Mouse (Mus musculus) hindlimb bud, embryonic 11.5 days (tissue): ENCODE measurements around the gene Fbxw10.

ENCODE experiments used
- DNase-seq: peaks from one replicate; pipeline ENCODE4 v3.0.0-alpha.2; 2012; ENCODE audit warnings: low read depth, low spot score; ENCODE audit errors: extremely low spot score

The Fbxw10 gene

DNA sequence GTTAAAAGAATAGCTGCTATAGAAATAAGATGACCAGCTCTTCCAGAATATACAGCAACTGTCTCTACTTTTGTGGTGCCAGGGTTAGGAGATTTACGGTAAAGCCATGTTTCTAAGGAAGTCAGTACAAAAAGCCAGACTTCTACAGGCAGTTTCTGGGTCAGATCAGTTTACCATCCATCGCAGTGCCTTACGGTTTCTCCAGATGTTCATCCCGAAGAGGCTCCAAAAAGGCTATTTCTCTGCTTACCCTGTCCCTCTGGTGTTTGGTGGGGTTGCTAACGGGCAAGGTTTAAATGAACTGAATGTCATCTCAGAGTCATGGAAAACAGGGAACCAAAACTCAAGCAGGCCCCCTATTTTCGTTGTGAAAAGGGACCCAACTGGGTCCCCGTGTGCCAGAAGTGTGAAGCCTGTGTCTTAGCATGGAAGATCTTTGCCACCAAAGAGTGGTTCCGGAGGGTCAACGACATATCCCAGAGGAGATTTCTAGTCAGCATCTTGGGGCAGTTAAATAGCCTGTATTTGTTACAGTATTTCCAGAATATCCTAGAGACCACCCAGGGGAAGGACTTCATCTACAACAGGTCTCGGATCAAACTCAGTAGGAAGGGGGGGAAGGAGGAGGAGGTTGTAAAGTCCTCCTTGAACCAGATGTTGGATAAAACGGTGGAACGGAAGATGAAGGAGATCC is at the start of gene Fbxw10:
Gene Fbxw10 (plus strand): TSS at position 109 of the 694 bp plus-strand sequence.
- no peak for DNase-seq

- no peak for DNase-seq
Observed at GRCm38 (mm10) chr11:62804119-62804518, 42.8 kb upstream of the Fbxw10 start.

GRCm38 (mm10) chr11:62807965-62808364 is 38.9 kb upstream of the Fbxw10 start:
- no peak for DNase-seq

DNA sequence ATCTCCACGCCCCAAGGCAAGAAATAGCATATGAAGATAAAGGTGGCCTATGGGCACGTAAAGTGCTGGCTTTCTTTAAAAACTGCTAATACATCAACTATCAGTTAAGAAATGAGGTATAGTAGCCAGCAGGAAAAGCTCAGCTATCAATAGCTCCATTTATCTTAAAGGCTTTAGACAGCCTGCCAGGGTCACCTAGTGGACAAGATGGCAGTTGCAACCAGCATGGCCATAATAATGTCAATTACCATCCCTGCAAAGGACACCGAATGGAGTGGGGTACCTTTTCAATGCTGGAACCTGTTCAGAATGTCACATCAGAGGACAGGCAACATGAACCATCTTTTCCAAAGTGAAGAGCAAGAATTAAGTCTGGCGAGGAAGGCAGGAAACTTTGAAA is 37.7 kb upstream of the Fbxw10 start:
- DNase-seq: no peak

GRCm38 (mm10) chr11:62812268-62812667 is 34.6 kb upstream of the Fbxw10 start:
- DNase-seq: no peak

- DNase-seq: no peak
Observed at GRCm38 (mm10) chr11:62813497-62813896, 33.4 kb upstream of the Fbxw10 start.

- DNase-seq: no peak
Observed at GRCm38 (mm10) chr11:62813970-62814624, 32.8 kb upstream of the Fbxw10 start.

- DNase-seq: no peak
Observed at GRCm38 (mm10) chr11:62814625-62815024, 32.2 kb upstream of the Fbxw10 start.

DNA sequence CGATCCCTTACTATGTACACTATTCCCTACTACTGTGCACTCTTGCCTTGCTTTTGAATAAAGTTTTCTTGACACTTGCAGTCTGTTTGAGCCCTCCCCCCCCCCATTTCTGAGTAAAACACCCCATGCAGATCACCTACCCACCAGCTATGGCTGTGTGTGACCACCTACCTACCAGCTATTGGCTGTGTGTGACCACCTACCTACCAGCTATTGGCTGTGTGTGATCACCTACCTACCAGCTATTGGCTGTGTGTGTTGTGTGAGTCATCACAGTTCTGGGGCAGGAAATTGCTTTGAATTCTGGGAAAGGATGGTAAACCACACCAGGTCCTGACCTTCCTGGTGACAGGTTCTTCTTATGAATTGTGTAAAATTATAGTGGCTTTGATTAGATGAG is 31.4 kb upstream of the Fbxw10 start:
- no peak for DNase-seq

GRCm38 (mm10) chr11:62816591-62816990 is 30.3 kb upstream of the Fbxw10 start:
- no peak for DNase-seq

DNA sequence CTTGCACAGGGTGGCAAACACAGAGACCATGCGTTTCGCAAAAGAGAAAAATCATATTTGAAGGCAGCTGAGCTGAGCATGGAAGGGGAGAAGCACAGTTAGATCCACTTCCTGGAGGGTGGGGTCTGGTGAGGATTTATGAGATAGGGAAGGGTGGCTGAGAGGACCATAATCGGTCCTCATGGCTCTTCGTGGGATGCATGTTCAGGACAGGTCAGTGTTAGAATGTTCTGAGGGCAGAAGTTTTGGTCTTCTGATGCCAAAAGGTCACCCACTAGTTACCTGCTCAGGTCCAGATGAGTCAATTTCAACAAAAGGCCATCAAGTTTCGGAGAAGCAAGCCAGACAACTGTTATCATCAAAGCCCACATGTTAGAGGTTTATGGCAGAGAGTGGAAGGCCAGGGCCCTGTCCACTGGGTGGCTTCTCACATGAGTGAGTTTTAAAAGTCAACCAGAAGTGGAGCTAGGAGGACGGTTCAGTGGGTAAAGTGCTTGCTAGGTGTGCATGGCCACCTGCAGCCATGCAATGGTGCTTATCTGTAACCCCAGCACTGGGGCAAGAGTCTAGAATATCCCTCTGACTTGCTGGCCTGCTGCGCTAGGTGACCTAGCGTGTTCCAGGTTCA is 27.7 kb upstream of the Fbxw10 start:
- no peak for DNase-seq

GRCm38 (mm10) chr11:62820059-62820541 is 26.8 kb upstream of the Fbxw10 start, which contains the start of gene Trim16:
Gene Trim16, plus strand, starts transcription at chr11:62820231.
- no peak for DNase-seq

GRCm38 (mm10) chr11:62820661-62821437 is 26.0 kb upstream of the Fbxw10 start:
- DNase-seq: no peak

DNA sequence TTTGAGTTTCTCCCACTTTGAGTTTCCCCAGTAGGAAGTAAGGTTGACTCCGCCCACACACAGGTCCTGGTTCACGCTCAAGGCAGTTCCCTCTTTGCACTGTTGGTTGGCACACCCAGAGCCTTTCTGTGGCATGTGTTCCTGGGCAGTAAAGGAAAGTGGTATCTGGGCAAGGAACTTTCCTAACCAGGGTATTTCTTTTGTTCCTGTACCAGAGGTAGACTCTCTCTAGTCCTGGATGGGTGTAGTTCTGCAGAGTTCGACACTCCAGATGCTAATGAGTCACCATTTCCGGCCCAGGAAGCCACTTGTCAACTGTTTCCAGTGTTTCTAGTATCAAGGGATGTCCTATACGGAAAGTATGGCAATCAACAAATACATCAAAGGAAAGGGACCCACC is 25.0 kb upstream of the Fbxw10 start:
- DNase-seq: no peak

DNA sequence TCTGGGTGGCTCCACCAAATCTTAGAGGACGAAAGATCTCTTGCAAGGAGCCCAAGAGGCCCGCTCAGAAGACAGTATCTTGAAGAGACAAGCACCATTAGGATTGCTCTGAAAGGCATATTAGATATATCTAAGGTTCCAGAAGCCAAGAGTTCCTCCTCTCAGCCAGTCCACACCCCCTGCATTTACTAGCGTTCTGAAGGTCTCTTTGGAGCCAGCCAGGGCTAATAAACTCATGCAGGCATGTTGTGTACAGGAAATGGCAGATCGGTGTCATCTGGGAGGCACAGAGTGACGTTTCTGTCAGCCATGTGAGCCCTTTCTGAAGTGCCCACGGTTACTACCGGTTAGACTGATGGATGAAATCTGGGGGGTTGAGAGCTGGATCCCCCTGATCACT is 22.7 kb upstream of the Fbxw10 start:
- DNase-seq: no peak

- DNase-seq: no peak
Observed at GRCm38 (mm10) chr11:62825222-62826105, 21.4 kb upstream of the Fbxw10 start.

DNA sequence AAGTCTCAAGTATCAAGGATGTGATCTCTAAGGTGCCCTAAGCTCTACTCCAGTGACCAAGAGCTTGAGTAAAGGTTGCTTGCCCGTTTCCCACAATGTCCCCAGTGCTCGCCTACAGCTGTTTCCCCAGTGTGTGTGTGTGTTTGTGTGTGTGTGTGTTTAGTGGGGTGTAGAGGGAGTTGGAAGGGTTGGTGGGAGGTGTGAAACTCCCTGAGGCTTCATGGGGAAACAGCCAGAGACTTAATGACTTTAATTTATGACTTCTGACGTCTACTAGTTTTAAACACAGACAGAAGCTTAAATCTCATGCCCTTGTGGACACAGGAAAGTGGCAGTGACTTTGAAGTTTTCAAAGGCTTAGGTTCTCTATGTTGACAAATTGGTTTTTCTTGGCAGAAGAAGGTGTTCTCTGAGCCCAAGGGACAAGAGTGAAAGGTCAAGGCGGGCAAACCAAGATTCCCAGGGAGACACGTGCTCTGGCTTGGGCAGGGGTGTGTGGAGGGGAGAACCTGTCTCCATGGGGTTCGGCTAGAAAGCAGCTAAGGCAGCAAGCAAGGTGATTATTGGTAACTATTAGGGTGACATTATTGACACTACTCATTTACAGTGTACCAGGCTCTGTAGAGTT is 20.6 kb upstream of the Fbxw10 start:
- no peak for DNase-seq

GRCm38 (mm10) chr11:62827135-62827534 is 19.7 kb upstream of the Fbxw10 start:
- DNase-seq: no peak

GRCm38 (mm10) chr11:62827911-62828310 is 19.0 kb upstream of the Fbxw10 start:
- DNase-seq: no peak

GRCm38 (mm10) chr11:62830387-62830786 is 16.5 kb upstream of the Fbxw10 start:
- DNase-seq: no peak
